Mouse (Mus musculus): ENCODE results near the gene Ggact. TPM values are rescaled to one million over a fixed set of nuclear protein-coding genes. Genes with fewer than 3 reads are reported as not detected.

Ggact gene
- total RNA-seq, 1 experiment from 2014 or later = 12.7 TPM

GRCm38 (mm10) chr14:122788199-122788598 lies 125.4 kb downstream of the Ggact start:
- peak; percentile 98 for ATAC-seq (replicated peaks; ENCODE audit: low read depth, poor library complexity, severe bottlenecking)

GRCm38 (mm10) chr14:122784701-122785100 lies 128.9 kb downstream of the Ggact start:
- ATAC-seq (replicated peaks; ENCODE audit: low read depth, poor library complexity, severe bottlenecking) = no peak

DNA sequence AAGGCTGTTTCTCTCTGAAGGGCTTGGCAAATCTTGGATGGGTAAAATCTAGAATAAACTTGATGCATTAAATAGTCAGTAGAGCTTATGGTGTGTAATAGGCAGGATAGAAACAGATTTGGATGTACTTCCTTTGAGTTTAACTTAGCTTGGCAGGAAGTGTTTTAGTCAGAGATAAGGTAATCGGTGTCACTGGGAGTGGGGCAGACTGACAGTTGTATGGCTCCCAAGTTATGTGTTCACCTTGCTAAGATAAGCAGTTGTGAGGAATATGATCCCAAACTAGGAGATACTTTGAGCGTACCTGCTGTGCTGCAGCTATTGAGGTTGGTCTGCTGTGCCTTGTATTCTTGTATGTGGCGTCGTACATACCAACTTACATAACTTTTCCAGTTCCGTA lies 147.1 kb downstream of the Ggact start:
- peak; percentile 54 for ATAC-seq (replicated peaks; ENCODE audit: low read depth, poor library complexity, severe bottlenecking)

Other genes with a start within 250 kb of the Ggact start
- 4.4 and 13.6 TPM in 2 replicates for gene Tmtc4, start 70.3 kb upstream of the Ggact start, total RNA-seq (2017)

Data from common myeloid progenitor, adult 5-6 weeks (primary cell).